Mouse (Mus musculus) brown adipose tissue, adult 24 weeks (tissue): ENCODE data around the gene Gm20388. TPM values are rescaled to one million over a fixed set of nuclear protein-coding genes. Genes with fewer than 3 reads are reported as not detected.
"Not testable (repeated sequence)": the region's sequence is repeated elsewhere in the genome, so short reads cannot be mapped to it uniquely, and the experiment has no call there.

Experiments used
- H3K27ac ChIP-seq: fragments of 200-500 bp; replicated peaks from 2 replicates; pipeline ENCODE4 v1.5.1; 2012; ENCODE audit warnings: low read depth, mild to moderate bottlenecking, low read length
- H3K4me1 ChIP-seq: fragments of 200-500 bp; 2 replicates; pipeline ENCODE4 v1.6.1; 2012; ENCODE audit warnings: low read length, mixed read lengths; ENCODE audit not compliant: control insufficient read depth, insufficient read depth, insufficient read length
- H3K4me3 ChIP-seq: fragments of 200-500 bp; 2 replicates; pipeline ENCODE4 v1.5.1; 2012; ENCODE audit warnings: low read depth, mild to moderate bottlenecking, low read length, moderate library complexity; ENCODE audit not compliant: insufficient read depth
- polyA plus RNA-seq: library from polyadenylated mRNA; stranded (reverse); fragments of >200 nt; gene quantifications from 2 replicates; pipeline ENCODE4 v1.2.4, GENCODE M21; 2012; ENCODE audit not compliant: missing spikeins, insufficient read depth, insufficient read length

Gm20388 gene
- polyA plus RNA-seq, 1 experiment: 44.7 TPM

DNA sequence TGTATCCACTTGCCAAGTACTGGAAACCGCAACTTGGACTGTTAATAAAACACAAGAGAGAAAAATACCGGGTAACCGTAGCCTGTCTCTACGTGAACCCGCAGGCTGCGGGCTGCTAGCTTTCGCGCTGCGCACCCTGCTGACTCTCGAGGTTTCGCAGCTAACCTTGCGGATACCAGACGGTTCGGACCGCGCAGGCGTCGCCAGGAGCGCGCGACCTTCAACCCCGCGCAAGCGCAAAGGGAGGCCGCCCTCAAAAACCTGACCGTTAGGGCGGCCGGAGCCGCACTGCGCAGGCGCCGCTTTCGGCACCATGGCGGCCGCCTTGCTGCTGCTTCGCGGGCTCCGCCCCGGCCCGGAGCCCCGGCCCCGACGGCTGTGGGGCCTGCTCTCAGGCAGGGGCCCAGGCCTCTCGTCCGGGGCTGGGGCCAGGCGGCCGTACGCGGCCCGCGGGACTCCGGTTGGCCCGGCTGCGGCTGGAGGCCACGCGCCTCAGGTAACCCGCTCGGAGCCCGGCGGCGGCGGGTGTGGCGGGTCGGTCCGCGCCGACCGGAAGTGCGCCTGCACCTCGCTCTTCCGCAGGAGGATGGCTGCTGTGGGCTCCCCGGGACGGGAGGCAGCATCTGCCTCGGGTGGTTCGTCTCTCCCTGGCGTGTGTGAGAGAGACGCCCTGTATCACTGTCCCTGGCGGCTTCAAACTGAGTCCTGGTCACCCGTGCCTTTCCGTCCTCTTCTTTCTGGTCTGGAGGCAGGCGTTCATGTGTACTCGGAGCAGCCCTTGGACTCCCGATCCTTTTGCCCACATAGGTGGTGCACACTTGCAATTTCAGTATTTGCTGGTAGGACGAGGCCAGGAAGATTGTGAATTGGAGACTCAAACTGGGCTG lies 3154.8 kb downstream of the Gm20388 start:
- H3K27ac ChIP-seq: peak overlapping the region; percentile 96
- peaks cover 4% of the 10 kb centered on the region; the same call in 1 of the 2 replicates for H3K4me1 ChIP-seq
- H3K4me3 ChIP-seq: peak overlapping the region; percentile 91

DNA sequence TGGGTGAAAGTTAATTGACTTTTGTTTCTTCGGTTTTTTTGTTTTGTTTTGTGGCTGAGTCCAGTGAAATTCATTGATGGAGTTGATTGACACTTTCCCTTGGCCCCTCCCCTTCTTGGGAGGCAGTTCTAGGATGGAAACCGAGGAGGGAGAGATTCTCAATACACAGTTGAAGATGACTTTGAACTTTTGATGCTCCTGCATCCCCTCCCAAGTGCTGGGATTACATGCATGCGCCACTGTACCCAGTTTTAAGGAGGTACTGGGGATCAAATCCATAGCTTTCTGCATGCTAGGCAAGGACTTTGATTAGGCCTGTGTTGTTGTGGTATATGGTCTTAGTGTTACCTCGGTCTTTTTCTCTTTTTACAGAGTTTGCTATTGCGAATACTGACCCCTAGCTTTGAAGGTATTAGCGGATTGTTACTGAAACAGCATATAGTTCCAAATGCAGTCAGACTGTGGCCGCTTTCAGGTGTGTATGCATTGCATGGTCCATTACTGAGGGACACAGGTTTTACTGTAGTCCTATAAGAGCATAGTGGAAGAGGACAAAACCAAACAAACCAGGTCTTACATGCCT lies 3155.6 kb downstream of the Gm20388 start:
- Histone ChIP-seq H3K27ac (peak overlapping the region; percentile 81), H3K4me3 (peak overlapping the region; percentile 91), H3K4me1 (peaks cover 4% of the 10 kb centered on the region; the same call in 1 of the 2 replicates)

DNA sequence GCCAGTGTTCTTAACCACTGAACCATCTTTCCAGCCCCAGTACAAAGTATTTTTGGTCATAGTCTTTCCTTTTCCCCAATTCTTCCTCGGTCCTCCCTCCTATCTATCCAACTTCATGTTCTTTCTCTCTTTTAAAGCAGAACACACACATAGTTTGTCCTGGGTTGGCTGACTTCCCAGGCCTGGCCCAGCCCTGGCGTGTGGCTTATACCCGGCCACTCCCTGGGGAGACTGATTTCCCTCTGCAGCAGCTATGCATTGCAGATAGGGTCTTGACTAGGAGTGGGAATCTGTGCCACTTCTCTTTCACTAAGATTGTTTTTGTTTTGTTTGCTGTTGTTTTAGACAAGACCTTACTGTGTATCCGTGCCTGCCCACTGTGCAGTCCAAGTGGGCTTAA lies 3160.5 kb downstream of the Gm20388 start:
- Histone ChIP-seq H3K27ac (no peak overlapping the region), H3K4me1 (peaks cover under 1% of the 10 kb centered on the region; the same call in 1 of the 2 replicates), H3K4me3 (no peak overlapping the region)

DNA sequence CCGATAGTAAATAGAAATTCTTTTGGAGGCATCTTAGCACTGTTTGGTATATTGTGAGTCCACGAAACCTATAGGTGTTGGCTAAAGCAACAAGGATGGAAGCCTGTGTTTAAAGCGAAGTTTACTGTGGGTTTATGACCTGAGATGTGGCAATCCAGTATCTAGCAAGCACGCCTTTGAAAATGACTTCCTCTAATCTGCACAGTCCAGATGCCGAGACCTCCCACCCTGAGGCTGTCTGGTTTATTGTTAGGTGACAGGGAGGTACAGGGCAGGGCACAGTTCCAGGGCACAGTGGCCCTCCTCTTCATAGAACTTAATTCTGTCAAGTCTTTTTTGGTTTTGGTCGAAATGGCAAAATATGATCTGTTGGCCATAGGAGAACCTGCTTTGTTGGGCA lies 3166.6 kb downstream of the Gm20388 start:
- Histone ChIP-seq H3K4me3 (no peak overlapping the region), H3K4me1 (no peaks in the 10 kb centered on the region), H3K27ac (no peak overlapping the region)

DNA sequence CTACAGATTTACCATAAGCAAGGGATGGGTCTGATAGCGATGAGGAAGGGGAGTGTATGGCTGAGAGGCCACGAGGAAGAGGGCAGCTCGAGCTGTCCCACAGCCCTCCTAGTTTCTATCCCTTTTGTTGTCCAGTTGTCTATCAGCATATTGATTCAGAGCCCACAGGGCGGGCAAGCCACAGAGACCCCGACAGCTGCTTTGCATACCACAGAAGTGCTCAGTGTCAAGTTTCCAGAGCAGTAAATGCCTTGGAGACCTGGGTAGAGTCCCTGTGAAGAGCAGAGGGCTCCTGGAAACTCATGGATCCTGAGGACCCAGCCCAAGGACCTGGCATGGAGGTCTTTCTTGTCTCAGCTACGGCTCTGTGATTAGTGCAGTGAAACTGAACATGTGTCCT lies 3172.4 kb downstream of the Gm20388 start:
- Histone ChIP-seq H3K27ac (no peak overlapping the region), H3K4me1 (peaks cover 4% of the 10 kb centered on the region; the same call in 1 of the 2 replicates), H3K4me3 (no peak overlapping the region)

DNA sequence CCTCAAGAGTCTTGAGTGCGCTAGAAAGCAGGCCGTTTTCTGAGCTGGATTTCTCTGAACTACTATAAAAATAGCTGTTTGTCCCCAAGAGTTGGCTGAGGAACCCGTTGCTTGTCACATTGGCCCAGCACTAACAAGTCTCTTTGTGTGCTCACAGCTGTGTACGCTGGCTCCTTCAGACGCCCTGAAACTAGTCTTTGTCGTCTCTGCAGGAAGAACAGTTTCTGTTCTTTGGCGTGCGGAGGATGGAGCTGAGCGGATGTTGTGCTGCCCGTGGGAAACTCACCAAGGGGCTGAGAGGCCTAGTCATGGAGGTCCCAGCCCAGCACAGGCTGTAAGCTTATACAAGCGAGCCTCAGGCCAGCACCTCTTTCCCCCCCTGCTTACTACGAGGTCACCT lies 3173.0 kb downstream of the Gm20388 start:
- H3K4me3 ChIP-seq: no peak overlapping the region
- no peak overlapping the region for H3K27ac ChIP-seq
- peaks cover 4% of the 10 kb centered on the region; the same call in 1 of the 2 replicates for H3K4me1 ChIP-seq

DNA sequence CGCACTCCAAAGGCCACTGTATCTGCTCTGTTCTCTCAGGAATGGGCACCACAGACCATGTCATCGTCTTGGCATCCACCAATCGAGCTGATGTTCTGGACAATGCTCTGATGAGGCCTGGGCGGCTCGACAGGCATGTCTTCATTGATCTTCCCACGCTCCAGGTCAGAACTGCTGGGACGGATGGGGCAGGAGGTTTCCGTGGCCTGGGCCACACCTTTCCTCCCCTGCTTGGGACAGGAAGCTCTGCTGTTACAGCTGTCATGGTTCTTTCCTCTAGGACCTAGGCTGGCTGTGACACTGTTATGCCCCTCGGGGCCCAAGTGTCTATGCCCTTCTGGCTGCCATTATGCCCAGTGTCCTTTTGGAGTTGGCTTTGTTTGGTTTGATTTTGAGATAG lies 3176.6 kb downstream of the Gm20388 start:
- no peak overlapping the region for H3K27ac ChIP-seq

DNA sequence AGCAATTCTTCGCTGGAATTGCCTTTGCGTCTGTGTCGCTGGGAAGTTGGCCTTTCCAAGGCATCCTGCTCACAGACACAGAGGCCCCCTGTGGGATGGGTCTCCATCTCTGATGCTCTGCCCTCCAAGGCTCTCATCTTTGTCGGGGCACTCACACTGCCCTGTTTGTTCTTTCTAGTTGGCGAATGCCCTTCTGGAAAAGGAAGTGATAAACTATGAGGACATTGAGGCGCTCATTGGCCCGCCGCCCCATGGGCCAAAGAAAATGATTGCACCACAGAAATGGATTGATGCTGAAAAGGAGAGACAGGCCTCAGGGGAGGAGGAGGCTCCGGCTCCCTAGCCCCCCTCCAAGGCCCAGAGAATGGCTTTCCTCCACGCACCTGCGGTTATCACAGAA lies 3186.6 kb downstream of the Gm20388 start:
- no peak overlapping the region for H3K4me3 ChIP-seq
- H3K4me1 ChIP-seq: no peaks in the 10 kb centered on the region
- H3K27ac ChIP-seq: no peak overlapping the region

More for the DNA sequence above, 3176.6 kb downstream of the Gm20388 start:
- H3K4me1 ChIP-seq: peaks cover 4% of the 10 kb centered on the region; the same call in 1 of the 2 replicates
- H3K4me3 ChIP-seq: no peak overlapping the region

DNA sequence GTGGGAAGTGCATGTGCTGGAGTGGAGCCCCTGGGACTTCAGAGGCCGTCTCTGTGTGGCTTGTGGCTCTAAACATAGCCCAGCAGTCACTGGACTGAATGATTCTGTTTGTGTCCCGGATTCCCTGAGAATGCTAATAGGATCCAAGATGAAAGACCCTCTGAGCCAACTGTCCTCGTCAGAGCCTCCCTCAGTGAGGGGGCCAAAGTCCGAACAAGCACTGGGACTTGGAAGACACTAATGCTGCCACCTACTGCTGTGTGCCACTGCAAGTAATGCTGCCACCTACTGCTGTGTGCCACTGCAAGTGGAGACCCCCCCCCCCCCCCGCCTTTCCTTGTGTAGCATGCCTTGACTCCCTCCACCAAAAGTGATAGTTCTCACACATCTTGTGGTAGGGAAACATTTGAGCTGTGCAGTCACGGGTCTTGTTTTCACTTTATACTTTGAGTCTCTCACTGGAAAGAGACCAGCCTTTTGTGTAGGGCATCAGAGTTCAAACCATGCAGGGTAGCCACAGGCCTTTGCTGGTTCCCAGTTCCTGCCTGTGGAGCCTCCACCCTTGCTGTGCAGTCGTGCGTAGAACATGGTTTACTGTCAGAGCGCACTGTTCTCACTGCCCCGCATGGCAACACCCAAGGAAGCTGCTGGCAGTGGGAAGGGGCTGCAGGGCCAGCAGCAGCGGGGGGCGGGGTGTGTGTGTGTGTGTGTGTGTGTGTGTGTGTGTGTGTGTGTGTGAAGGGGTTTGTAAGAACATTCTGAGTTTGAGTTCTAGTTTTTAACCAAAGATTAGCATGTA lies 3187.3 kb downstream of the Gm20388 start:
- no peak overlapping the region for H3K4me3 ChIP-seq
- no peaks in the 10 kb centered on the region for H3K4me1 ChIP-seq
- H3K27ac ChIP-seq: no peak overlapping the region

DNA sequence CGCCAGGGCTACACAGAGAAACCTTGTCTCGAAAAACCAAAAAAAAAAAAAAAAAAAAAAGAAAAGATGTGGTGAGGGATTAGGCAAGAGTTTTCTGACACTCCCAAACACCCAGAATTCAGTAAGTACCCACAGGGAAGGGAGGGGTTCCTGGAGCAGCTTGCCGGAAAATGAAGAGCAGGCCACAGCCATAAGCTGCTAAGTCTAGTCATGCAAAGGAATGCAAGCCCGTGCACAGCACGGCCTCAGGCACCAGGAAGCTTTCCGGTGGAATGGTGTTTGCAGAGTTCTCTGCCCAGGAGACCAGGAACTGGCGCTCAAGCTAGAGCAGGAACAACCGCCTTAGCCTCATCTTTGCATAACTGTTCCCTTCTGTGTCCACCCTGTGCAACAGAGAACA lies 3189.6 kb downstream of the Gm20388 start:
- Histone ChIP-seq H3K27ac (no peak overlapping the region), H3K4me1 (peaks cover 3% of the 10 kb centered on the region), H3K4me3 (no peak overlapping the region)

DNA sequence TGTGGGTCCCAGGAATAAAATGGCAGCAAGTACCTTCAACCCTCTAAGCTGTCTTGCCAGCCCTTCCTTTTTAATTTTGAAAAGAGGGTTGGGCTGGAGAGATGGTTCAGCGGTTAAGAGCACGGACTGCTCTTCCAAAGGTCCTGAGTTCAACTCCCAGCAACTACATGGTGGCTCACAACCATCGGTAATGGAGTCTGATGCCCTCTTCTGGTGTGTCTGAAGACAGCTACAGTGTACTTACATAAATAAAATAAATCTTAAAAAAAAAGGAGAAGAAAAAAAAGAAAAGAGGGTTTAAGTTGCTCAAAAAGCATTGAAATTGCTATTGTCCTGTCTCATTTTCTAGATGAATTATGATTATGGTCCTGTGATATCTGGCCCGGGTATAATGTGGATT lies 3190.6 kb downstream of the Gm20388 start:
- H3K27ac ChIP-seq: no peak overlapping the region
- peaks cover 3% of the 10 kb centered on the region for H3K4me1 ChIP-seq
- no peak overlapping the region for H3K4me3 ChIP-seq

DNA sequence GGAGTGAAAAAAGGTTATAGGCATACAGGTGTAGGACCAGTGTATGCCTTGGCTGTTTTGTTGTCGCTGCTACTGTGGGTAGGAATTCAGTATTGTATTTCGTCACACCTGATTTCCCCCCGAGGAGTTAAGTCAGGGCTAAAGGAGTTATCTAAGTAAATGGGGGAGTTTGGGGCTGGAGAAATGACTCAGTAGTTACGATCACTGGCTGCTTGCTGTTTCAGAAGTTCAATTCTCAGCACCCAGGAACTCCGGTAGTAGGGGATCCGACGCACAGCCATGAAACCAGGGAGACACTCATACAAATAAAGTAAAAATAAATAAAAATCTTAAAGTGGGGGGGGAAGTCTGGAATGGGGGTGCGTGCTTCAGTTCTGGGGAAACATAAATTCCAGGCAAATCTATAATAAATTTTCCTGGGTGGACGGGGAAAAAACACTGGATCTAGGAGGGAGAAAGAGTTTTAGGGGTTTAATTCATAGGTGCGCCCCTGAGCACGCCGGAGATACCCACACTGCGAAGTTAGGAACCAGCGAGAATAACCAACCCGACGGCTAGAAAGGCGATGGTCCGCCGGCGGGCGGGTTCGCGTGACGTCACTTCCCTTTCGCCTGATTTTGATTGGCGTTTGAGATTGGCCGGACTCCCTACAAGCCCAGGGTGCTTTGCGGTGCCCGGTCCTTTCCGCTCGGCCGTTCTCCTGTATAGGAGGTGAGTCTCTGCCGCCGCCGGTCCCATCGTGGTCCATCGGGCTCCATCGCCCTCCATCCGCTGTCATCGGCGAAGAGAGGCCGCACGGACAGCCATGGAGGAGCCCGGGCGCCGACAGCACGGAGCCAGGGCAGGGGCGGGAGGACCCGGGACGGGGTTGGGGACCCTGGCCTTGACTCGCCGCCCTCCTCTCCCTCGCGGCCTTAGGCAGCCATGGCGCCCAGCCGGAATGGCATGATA lies 3191.4 kb downstream of the Gm20388 start, which contains the start of gene Rpl13:
Gene Rpl13, plus strand, starts transcription at position 616 of the 951 bp plus-strand sequence.
- Histone ChIP-seq H3K4me3 (peak within 1 kb of the TSS; percentile 80), H3K27ac (peak within 1 kb of the TSS; percentile 61), H3K4me1 (peaks cover 3% of the 10 kb centered on the region)

DNA sequence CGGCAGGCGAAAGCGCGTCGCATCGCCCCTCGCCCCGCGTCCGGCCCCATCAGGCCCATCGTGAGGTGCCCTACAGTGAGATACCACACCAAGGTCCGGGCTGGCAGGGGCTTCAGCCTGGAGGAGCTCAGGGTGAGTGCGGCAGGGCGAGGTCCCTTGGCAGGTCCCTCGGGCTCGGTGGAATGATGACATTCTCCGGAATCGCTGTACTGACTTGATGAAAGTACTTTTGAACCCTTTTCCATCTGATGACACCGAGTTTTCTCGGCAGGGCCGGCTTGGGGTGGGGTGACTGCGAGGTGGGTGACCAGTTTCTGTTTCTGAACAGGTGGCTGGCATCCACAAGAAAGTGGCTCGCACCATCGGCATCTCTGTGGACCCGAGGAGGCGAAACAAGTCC lies 3192.2 kb downstream of the Gm20388 start:
- H3K27ac ChIP-seq: peak overlapping the region; percentile 61; the same call in 1 of the 2 replicates
- H3K4me3 ChIP-seq: peak overlapping the region; percentile 80
- not testable (repeated sequence) for H3K4me1 ChIP-seq

DNA sequence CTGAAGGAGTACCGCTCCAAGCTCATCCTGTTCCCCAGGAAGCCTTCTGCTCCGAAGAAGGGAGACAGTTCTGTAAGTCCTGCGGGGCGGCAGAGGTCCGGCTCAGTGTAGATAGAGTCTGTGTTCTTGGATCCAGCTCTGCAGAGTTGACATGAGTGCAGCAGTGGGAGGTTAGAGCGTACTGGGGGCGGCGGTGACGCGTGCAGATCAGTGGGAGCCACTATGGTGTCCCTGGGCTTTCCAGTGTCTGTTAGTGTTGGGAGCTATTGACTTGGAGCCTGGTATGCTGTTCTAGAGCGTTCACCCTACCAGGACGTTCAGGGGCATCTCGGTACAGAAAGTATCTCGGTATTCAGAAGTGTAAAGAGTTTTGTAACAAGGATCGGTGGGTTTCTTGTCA lies 3192.6 kb downstream of the Gm20388 start:
- Histone ChIP-seq H3K27ac (no peak overlapping the region), H3K4me3 (peak overlapping the region; percentile 80), H3K4me1 (peaks cover 3% of the 10 kb centered on the region)
